Mouse (Mus musculus): ENCODE results near the gene Dlgap4.

DNA sequence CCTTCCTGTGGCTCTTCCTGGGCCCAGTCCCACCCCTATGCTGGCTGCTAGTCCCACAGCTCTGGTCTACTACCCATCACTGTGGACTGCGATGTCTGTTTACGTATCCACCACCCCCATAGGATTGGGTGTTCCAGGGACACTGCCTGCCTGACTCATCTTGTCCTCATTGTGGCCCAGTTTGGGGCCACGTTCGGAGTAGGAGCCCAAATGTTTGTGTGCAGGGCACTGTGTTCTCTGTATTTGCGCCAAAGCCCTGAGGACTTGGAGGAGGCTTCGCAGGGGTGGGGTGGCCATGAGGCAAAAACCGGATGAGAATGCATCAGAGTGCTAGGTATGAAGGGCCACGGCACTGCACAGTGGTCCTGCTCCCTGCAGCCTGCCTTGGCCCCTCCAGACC, 44.0 kb downstream of the Dlgap4 start:
- TF ChIP-seq CTCF (IDR thresholded peaks at IDR 0.05; ENCODE audit: control insufficient read depth, insufficient read depth, low read length): no peak
- no peak for TF ChIP-seq POLR2A (IDR thresholded peaks at IDR 0.05; ENCODE audit: borderline replicate concordance, control insufficient read depth, low read depth, low read length)

Data from bone marrow, adult 2 months (tissue).